Mouse (Mus musculus): ENCODE results near the gene Derl3. TPM values are rescaled to one million over a fixed set of nuclear protein-coding genes. Genes with fewer than 3 reads are reported as not detected.

Gene Derl3
- polyA plus RNA-seq, 1 experiment from 2014 or later = 6.8 TPM

GRCm38 (mm10) chr10:75898039-75898564 lies 4.9 kb downstream of the Derl3 start:
- Histone ChIP-seq H3K36me3 (ENCODE audit: control insufficient read depth, insufficient read depth, low read length) (peaks cover 25% of the 10 kb centered on the region), H3K4me1 (ENCODE audit: control insufficient read depth, insufficient read depth, low read length) (peaks cover 5% of the 10 kb centered on the region), H3K4me2 (ENCODE audit: low read depth, low read length) (no peak overlapping the region), H3K27me3 (replicated peaks; ENCODE audit: control insufficient read depth, insufficient read depth, low read length) (no peaks in the 10 kb centered on the region), H3K9ac (ENCODE audit: low read depth, low read length) (no peak overlapping the region), H3K27ac (ENCODE audit: low read length) (no peak overlapping the region), H3K4me3 (ENCODE audit: low read length) (no peak overlapping the region), H3K9me3 (ENCODE audit: control insufficient read depth, low read length) (no peaks in the 10 kb centered on the region)
- WGBS = 81% methylated on average over 6 of the region's 6 CpGs
- ATAC-seq = no peak

- Histone ChIP-seq H3K27ac (ENCODE audit: low read length) (no peak overlapping the region), H3K9me3 (ENCODE audit: control insufficient read depth, low read length) (no peaks in the 10 kb centered on the region), H3K4me1 (ENCODE audit: control insufficient read depth, insufficient read depth, low read length) (no peaks in the 10 kb centered on the region), H3K9ac (ENCODE audit: low read depth, low read length) (no peak overlapping the region), H3K36me3 (ENCODE audit: control insufficient read depth, insufficient read depth, low read length) (peaks cover 29% of the 10 kb centered on the region), H3K4me2 (ENCODE audit: low read depth, low read length) (no peak overlapping the region), H3K27me3 (replicated peaks; ENCODE audit: control insufficient read depth, insufficient read depth, low read length) (no peaks in the 10 kb centered on the region), H3K4me3 (ENCODE audit: low read length) (no peak overlapping the region)
- WGBS = 55% methylated on average over 3 of the region's 3 CpGs
- 0 out of 2 replicates have a peak, but pooled peaks have one; percentile 7 for ATAC-seq
Measured at GRCm38 (mm10) chr10:75898846-75899245, 5.6 kb downstream of the Derl3 start.

- H3K9me3 ChIP-seq (ENCODE audit: control insufficient read depth, low read length) = no peaks in the 10 kb centered on the region
- no peak overlapping the region for H3K4me2 ChIP-seq (ENCODE audit: low read depth, low read length)
- WGBS = 86% methylated on average over 5 of the region's 5 CpGs
- H3K27me3 ChIP-seq (replicated peaks; ENCODE audit: control insufficient read depth, insufficient read depth, low read length) = no peaks in the 10 kb centered on the region
- H3K9ac ChIP-seq (ENCODE audit: low read depth, low read length) = no peak overlapping the region
- H3K4me1 ChIP-seq (ENCODE audit: control insufficient read depth, insufficient read depth, low read length) = no peaks in the 10 kb centered on the region
- ATAC-seq = no peak
- no peak overlapping the region for H3K4me3 ChIP-seq (ENCODE audit: low read length)
- H3K27ac ChIP-seq (ENCODE audit: low read length) = no peak overlapping the region
- peaks cover 31% of the 10 kb centered on the region for H3K36me3 ChIP-seq (ENCODE audit: control insufficient read depth, insufficient read depth, low read length)
Measured at GRCm38 (mm10) chr10:75904391-75904790, 11.2 kb downstream of the Derl3 start.

- Histone ChIP-seq H3K9ac (ENCODE audit: low read depth, low read length) (no peak overlapping the region), H3K9me3 (ENCODE audit: control insufficient read depth, low read length) (no peaks in the 10 kb centered on the region), H3K27me3 (replicated peaks; ENCODE audit: control insufficient read depth, insufficient read depth, low read length) (no peaks in the 10 kb centered on the region), H3K27ac (ENCODE audit: low read length) (no peak overlapping the region), H3K4me1 (ENCODE audit: control insufficient read depth, insufficient read depth, low read length) (no peaks in the 10 kb centered on the region), H3K4me2 (ENCODE audit: low read depth, low read length) (no peak overlapping the region), H3K36me3 (ENCODE audit: control insufficient read depth, insufficient read depth, low read length) (peaks cover 40% of the 10 kb centered on the region), H3K4me3 (ENCODE audit: low read length) (no peak overlapping the region)
- WGBS = 87% methylated on average over 4 of the region's 4 CpGs
- ATAC-seq = no peak
Measured at GRCm38 (mm10) chr10:75906882-75907281, 13.7 kb downstream of the Derl3 start.

- no peaks in the 10 kb centered on the region for H3K27me3 ChIP-seq (replicated peaks; ENCODE audit: control insufficient read depth, insufficient read depth, low read length)
- no peak overlapping the region for H3K27ac ChIP-seq (ENCODE audit: low read length)
- no peak overlapping the region for H3K9ac ChIP-seq (ENCODE audit: low read depth, low read length)
- no peak overlapping the region for H3K4me3 ChIP-seq (ENCODE audit: low read length)
- H3K4me1 ChIP-seq (ENCODE audit: control insufficient read depth, insufficient read depth, low read length) = no peaks in the 10 kb centered on the region
- ATAC-seq = no peak
- WGBS = 87% methylated on average over 2 of the region's 2 CpGs
- peaks cover 28% of the 10 kb centered on the region for H3K36me3 ChIP-seq (ENCODE audit: control insufficient read depth, insufficient read depth, low read length)
- no peak overlapping the region for H3K4me2 ChIP-seq (ENCODE audit: low read depth, low read length)
- H3K9me3 ChIP-seq (ENCODE audit: control insufficient read depth, low read length) = no peaks in the 10 kb centered on the region
Measured at GRCm38 (mm10) chr10:75910698-75911097, 17.5 kb downstream of the Derl3 start.

GRCm38 (mm10) chr10:75913013-75913589 lies 19.9 kb downstream of the Derl3 start:
- peaks cover 28% of the 10 kb centered on the region for H3K36me3 ChIP-seq (ENCODE audit: control insufficient read depth, insufficient read depth, low read length)
- no peak for ATAC-seq

GRCm38 (mm10) chr10:75915557-75915956 lies 22.3 kb downstream of the Derl3 start:
- 71% methylated on average over 7 of the region's 7 CpGs for WGBS
- Histone ChIP-seq H3K9me3 (ENCODE audit: control insufficient read depth, low read length) (no peaks in the 10 kb centered on the region), H3K4me1 (ENCODE audit: control insufficient read depth, insufficient read depth, low read length) (peaks cover 15% of the 10 kb centered on the region), H3K9ac (ENCODE audit: low read depth, low read length) (0 out of 2 replicates have a peak overlapping the region, but pooled peaks have one; percentile 6), H3K27me3 (replicated peaks; ENCODE audit: control insufficient read depth, insufficient read depth, low read length) (no peaks in the 10 kb centered on the region), H3K27ac (ENCODE audit: low read length) (no peak overlapping the region), H3K4me2 (ENCODE audit: low read depth, low read length) (no peak overlapping the region), H3K4me3 (ENCODE audit: low read length) (no peak overlapping the region), H3K36me3 (ENCODE audit: control insufficient read depth, insufficient read depth, low read length) (peaks cover 15% of the 10 kb centered on the region; the same call in 1 of the 2 replicates)
- ATAC-seq = no peak

More at GRCm38 (mm10) chr10:75913013-75913589, 19.9 kb downstream of the Derl3 start:
- Histone ChIP-seq H3K27ac (ENCODE audit: low read length) (no peak overlapping the region), H3K4me2 (ENCODE audit: low read depth, low read length) (no peak overlapping the region), H3K4me1 (ENCODE audit: control insufficient read depth, insufficient read depth, low read length) (no peaks in the 10 kb centered on the region), H3K4me3 (ENCODE audit: low read length) (no peak overlapping the region), H3K9me3 (ENCODE audit: control insufficient read depth, low read length) (no peaks in the 10 kb centered on the region), H3K27me3 (replicated peaks; ENCODE audit: control insufficient read depth, insufficient read depth, low read length) (no peaks in the 10 kb centered on the region), H3K9ac (ENCODE audit: low read depth, low read length) (no peak overlapping the region)
- WGBS = 63% methylated on average over 6 of the region's 6 CpGs

GRCm38 (mm10) chr10:75916840-75917239 lies 23.6 kb downstream of the Derl3 start:
- WGBS = 77% methylated on average over 8 of the region's 8 CpGs
- no peak for ATAC-seq
- Histone ChIP-seq H3K4me3 (ENCODE audit: low read length) (no peak overlapping the region), H3K4me1 (ENCODE audit: control insufficient read depth, insufficient read depth, low read length) (peaks cover 16% of the 10 kb centered on the region), H3K9me3 (ENCODE audit: control insufficient read depth, low read length) (no peaks in the 10 kb centered on the region), H3K4me2 (ENCODE audit: low read depth, low read length) (no peak overlapping the region), H3K36me3 (ENCODE audit: control insufficient read depth, insufficient read depth, low read length) (0 out of 2 replicates have a peak, but pooled peaks cover 6% of the 10 kb centered on the region), H3K27ac (ENCODE audit: low read length) (no peak overlapping the region), H3K27me3 (replicated peaks; ENCODE audit: control insufficient read depth, insufficient read depth, low read length) (no peaks in the 10 kb centered on the region), H3K9ac (ENCODE audit: low read depth, low read length) (no peak overlapping the region)

- Histone ChIP-seq H3K9ac (ENCODE audit: low read depth, low read length) (no peak overlapping the region), H3K4me3 (ENCODE audit: low read length) (no peak overlapping the region), H3K27ac (ENCODE audit: low read length) (no peak overlapping the region), H3K36me3 (ENCODE audit: control insufficient read depth, insufficient read depth, low read length) (0 out of 2 replicates have a peak, but pooled peaks cover 6% of the 10 kb centered on the region), H3K4me2 (ENCODE audit: low read depth, low read length) (no peak overlapping the region), H3K9me3 (ENCODE audit: control insufficient read depth, low read length) (no peaks in the 10 kb centered on the region), H3K27me3 (replicated peaks; ENCODE audit: control insufficient read depth, insufficient read depth, low read length) (no peaks in the 10 kb centered on the region), H3K4me1 (ENCODE audit: control insufficient read depth, insufficient read depth, low read length) (peaks cover 22% of the 10 kb centered on the region)
- ATAC-seq = no peak
- WGBS = 79% methylated on average over 5 of the region's 5 CpGs
Measured at GRCm38 (mm10) chr10:75919026-75919425, 25.8 kb downstream of the Derl3 start.
